Mouse (Mus musculus) cortical plate, adult 2 months (tissue): ENCODE measurements around the gene Ntm. TPM values are rescaled to one million over a fixed set of nuclear protein-coding genes. Genes with fewer than 3 reads are reported as not detected.

Source experiments
- H3K27ac ChIP-seq: fragments of 200-500 bp; 2 replicates; pipeline ENCODE4 v1.5.1; 2012; ENCODE audit warnings: low read length, control low read depth, inconsistent platforms; ENCODE audit not compliant: insufficient read depth
- H3K4me1 ChIP-seq: fragments of 200-500 bp; 2 replicates; pipeline ENCODE4 v1.6.1; 2011; ENCODE audit warnings: low read length; ENCODE audit not compliant: control insufficient read depth, insufficient read depth
- H3K4me3 ChIP-seq: fragments of 200-500 bp; 2 replicates; pipeline ENCODE4 v1.5.1; 2011; ENCODE audit warnings: mild to moderate bottlenecking, low read length, control low read depth; ENCODE audit not compliant: insufficient read depth
- CTCF ChIP-seq: fragments of 200-500 bp; IDR thresholded peaks from 2 replicates; pipeline ENCODE4 v1.5.1; 2011; ENCODE audit warnings: mild to moderate bottlenecking, control low read depth, low read length; ENCODE audit not compliant: insufficient read depth; ENCODE audit errors: extremely low read depth
- POLR2A ChIP-seq: fragments of 200-500 bp; IDR thresholded peaks from 2 replicates; pipeline ENCODE4 v1.6.1; 2011; ENCODE audit warnings: mild to moderate bottlenecking, low read length, control low read depth; ENCODE audit not compliant: insufficient read depth; ENCODE audit errors: extremely low read depth
- polyA plus RNA-seq: library from polyadenylated mRNA; depleted of rRNA; stranded (reverse); fragments of >200 nt; gene quantifications from 2 replicates; pipeline ENCODE4 v1.2.3, GENCODE M21; 2012

Gene Ntm
- polyA plus RNA-seq, 1 experiment: 169 TPM

DNA sequence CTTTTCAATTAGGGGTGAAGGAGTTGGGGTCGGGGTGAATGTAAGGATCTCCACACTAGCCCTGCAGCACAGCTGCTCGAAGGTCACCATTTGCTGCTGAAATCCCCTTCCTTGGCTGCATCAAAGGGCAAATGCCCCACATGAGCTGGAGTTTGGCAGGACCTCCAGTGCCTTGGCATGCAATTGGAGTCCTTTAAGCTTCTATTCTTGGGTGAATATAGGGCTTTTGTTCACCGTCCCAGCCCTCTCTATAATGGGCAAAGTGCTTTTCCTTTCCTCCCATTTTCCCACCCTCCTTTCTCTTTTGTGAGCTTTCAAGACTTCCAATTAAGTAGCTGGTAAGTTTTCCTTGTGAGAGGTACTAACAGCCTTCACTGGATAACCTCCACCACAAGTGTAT, 156.2 kb downstream of the Ntm start:
- Histone ChIP-seq H3K4me1 (peaks cover 11% of the 10 kb centered on the region), H3K27ac (peak overlapping the region; percentile 64; the same call in 1 of the 2 replicates), H3K4me3 (no peak overlapping the region)
- TF ChIP-seq CTCF (no peak), POLR2A (no peak)

DNA sequence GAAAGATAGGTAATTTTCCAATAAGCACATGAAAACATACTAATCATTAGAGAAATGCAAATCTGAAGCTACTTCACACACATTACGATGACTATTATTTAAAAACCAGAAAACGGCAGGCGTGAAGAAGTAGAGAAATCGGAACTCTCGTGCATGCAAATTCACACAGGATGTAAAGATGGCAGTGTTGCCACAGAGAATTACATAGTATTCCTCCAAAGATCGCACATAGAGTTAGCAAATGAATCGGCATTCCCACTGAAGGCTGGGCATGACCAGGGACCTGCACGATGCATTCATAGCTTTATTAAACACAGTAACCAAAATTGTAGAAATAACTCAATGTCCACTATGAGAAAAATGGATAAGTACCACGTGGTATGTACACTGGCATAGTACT, 158.5 kb downstream of the Ntm start:
- Histone ChIP-seq H3K4me3 (no peak overlapping the region), H3K4me1 (peaks cover 11% of the 10 kb centered on the region), H3K27ac (no peak overlapping the region)
- no peak for TF ChIP-seq POLR2A
- TF ChIP-seq CTCF: 0 out of 2 replicates have a peak, but pooled peaks have one; percentile 5

DNA sequence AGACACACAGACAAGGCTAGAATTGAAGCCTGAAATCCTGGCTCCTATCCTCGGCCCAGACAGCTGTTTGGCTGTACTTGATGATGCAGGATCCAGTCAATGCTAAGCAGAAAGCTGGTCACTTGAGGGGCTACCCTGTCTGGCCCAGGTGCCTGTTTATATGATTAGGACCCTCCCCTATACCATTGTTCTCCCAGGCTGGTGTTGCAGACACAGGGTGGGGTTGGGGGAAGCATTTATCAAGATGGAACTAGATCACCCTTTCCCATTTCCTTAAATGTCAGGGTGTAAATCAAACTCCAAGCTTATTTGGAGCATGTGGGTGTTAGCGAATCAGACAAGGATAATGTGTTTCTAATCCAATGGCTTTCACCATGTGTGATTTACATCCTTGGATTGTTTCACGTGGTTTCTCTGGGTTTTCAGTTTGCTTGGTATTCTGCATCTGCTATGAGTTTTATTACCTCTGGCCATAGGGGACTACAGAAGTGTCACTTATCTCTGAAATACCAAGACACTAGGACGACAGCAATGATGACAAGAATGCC, 159.1 kb downstream of the Ntm start:
- Histone ChIP-seq H3K27ac (0 out of 2 replicates have a peak overlapping the region, but pooled peaks have one; percentile 15), H3K4me3 (no peak overlapping the region), H3K4me1 (peaks cover 11% of the 10 kb centered on the region)
- TF ChIP-seq CTCF (no peak), POLR2A (no peak)

DNA sequence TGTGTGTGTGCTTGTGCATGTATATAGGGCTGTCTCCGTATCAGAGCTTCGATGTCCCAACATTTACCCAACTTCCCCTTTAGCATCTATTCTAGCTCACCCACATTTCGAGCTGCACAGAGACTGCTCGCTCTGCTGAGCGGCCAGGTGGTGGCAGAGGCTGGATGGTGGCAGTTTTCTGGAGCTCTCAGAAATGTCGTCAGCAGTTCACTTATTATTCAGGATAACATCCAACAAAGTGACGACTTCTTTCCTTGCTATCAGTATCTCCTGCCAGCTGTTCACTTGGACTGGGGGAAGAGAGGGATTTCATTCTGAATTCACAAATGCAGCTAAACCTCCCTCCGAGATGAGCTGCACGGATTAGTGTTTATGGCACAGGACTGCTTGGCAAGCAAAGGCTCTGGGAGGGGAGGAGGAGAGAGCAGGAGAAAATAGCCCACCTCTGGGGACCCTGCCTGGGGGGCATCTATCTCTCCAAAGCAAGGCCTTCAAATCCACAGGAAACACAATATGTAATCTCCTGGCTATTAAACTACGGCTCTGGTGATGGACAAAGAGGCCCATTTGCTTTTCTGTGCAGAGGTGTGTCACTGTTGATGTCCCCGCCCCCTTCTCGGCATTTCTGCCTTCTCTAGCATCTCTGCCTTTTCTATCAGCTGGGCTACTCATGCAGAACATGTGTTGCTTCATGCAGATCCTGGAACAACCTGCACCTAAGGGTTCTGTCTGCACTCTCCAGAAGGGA, 159.8 kb downstream of the Ntm start:
- H3K27ac ChIP-seq: 0 out of 2 replicates have a peak overlapping the region, but pooled peaks have one; percentile 15
- TF ChIP-seq CTCF (peak; percentile 49), POLR2A (no peak)
- H3K4me3 ChIP-seq: no peak overlapping the region
- peaks cover 11% of the 10 kb centered on the region for H3K4me1 ChIP-seq

DNA sequence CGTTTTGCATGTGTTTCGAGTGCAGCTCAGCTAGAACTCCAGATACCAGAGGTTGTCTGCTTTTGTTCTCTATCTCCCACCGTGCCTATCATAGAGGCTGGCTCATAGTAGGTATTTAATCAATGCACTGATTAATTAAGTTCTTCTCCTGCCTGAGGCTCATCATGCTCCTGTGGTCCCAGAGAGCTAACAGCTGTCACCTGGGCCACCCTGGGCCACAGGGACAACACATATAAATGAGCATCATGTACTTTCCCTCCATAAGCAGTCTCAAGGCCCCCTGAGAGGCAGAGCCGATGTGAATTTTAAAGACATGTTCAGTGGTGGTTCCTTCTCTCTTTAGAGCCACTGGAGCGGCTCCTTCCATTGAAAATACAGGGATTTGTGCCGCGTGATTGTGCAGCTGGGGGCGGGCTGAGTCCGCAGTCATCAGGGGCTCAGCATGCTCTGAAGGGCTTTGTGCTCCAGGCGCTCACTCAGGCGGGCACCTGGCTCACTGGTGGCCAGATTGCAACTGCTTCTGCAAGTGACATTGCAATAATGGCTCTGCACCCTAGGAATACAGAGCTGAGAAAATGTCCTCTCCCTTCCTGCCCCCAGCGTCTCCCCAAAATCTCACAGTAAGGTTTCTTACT, 160.8 kb downstream of the Ntm start:
- Histone ChIP-seq H3K27ac (no peak overlapping the region), H3K4me1 (peaks cover 11% of the 10 kb centered on the region), H3K4me3 (no peak overlapping the region)
- TF ChIP-seq CTCF (no peak), POLR2A (no peak)

DNA sequence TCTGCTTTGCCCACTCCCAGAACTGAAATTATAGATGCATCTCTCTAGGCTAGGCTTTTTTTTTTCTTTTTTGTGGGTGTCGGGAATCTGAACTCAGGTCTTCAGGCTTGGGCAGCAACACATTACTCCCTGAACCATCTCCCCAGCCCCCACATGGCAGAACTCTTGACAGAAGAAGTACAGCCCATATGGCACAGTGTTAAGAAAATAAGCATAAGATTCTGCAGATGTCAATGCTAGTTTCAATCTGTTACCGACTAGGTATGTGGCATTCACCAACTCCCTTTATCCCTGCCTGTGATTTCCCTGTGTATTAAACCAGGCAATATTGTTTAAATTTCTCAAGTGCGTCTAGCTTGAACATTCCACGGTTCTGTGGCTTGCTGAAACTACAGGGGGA, 166.7 kb downstream of the Ntm start:
- Histone ChIP-seq H3K4me3 (no peak overlapping the region), H3K27ac (no peak overlapping the region), H3K4me1 (peaks cover 5% of the 10 kb centered on the region)
- TF ChIP-seq CTCF: no peak

DNA sequence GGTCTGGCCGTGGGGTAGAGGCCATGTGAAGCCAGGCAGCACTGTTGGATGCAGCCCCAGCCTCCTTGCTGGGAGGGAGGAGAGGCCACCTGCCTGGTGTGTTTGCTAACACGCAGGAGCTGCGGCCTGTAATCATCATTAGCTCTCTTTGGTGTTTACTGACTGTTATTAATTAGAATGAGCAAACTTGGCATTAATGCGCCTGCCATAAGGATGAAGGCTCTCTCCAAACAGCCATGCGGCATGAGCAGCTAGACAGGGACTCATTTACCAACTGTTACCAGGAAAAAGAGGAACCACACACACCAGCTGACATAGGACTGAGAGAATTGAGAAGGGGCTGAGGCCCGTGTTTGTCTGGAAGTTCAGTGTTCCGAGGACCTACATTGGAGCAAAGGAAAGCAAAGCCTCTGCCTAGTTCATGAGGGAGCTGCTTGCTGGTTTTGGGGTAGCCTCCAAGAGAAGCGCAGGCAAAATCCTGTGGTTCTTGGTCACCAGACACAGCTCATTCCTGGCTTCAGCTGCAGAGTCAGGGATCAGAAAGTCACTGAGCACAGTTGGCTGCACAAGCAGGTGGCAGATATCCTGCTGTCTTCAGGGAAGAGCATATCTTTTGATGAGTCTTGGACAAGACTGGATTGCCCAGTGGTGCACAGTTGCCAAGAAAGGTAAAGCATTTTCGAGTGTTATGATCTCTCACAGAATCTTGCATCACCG, 171.6 kb downstream of the Ntm start:
- H3K4me1 ChIP-seq: peaks cover 7% of the 10 kb centered on the region
- H3K4me3 ChIP-seq: no peak overlapping the region
- no peak overlapping the region for H3K27ac ChIP-seq
- TF ChIP-seq POLR2A (no peak), CTCF (no peak)

DNA sequence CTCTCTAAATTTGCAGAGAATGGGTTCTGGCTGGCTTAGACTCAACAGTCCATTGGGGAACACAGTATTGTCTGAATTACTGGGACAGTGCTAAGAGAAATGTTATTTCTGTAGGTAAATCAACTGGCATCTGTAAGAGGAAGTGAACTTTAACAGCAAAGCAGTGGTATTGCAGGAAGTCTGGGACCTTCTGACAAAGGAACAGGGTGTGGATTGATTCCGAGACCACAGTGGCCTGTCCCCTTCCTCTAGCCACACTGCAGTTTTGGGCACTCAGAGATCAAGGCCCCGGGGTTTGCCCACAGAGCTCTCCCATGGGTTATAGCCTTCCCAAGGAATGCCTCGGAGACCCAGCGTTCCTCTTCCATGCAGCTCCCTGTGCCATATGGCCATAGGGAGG, 172.9 kb downstream of the Ntm start:
- H3K4me3 ChIP-seq: no peak overlapping the region
- no peak overlapping the region for H3K27ac ChIP-seq
- TF ChIP-seq CTCF: no peak
- TF ChIP-seq POLR2A: no peak
- peaks cover 4% of the 10 kb centered on the region for H3K4me1 ChIP-seq

DNA sequence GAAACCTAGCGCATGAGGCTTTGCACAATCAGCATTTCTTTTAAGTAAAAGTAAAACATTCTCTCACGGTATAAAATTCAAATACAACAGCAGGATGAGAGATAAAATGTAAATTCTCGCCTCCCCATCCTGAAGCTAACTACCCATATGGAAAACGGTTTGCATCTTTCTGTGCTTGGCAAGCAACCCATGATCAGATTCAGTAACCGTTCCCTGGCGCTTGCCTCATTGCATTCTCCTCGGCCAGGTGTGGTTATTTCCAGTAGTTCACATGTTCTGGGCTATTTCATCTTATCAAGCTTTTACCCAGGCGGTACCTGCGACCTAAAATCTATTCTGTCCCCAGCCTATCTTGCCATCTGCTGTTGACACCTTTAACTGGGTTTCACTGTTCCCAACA, 174.1 kb downstream of the Ntm start:
- TF ChIP-seq POLR2A (no peak), CTCF (no peak)
- no peak overlapping the region for H3K4me3 ChIP-seq
- H3K27ac ChIP-seq: no peak overlapping the region
- H3K4me1 ChIP-seq: peaks cover 2% of the 10 kb centered on the region; the same call in 1 of the 2 replicates
